Mouse (Mus musculus) heart, postnatal 0 days (tissue): Measurements from ENCODE around the gene Slc2a8. TPM values are rescaled to one million over a fixed set of nuclear protein-coding genes. Genes with fewer than 3 reads are reported as not detected.

Source experiments
- ATAC-seq: fragments of 200-750 bp; cut with Nextera tagmentation; 2 replicates; pipeline ENCODE4 v1.8.0; 2017; ENCODE audit warnings: low read depth, moderate number of reproducible peaks, moderate library complexity; ENCODE audit not compliant: insufficient read depth
- DNase-seq: peaks from one replicate; pipeline ENCODE4 v3.0.0-alpha.2; 2016; ENCODE audit warnings: low spot score
- H3K27ac ChIP-seq: fragments of 300-500 bp; sonication (generic); 2 replicates; pipeline ENCODE4 v1.5.1; 2014; ENCODE audit warnings: low read depth, mild to moderate bottlenecking
- H3K27me3 ChIP-seq: fragments of 300-500 bp; sonication (generic); 2 replicates; pipeline ENCODE4 v1.6.1; 2014; ENCODE audit warnings: low read length, mixed read lengths; ENCODE audit not compliant: control insufficient read depth, insufficient read depth
- H3K36me3 ChIP-seq: fragments of 300-500 bp; sonication (generic); replicated peaks from 2 replicates; pipeline ENCODE4 v1.6.1; 2014; ENCODE audit warnings: low read length, mixed read lengths; ENCODE audit not compliant: control insufficient read depth, insufficient read depth
- H3K4me1 ChIP-seq: fragments of 300-500 bp; sonication (generic); 2 replicates; pipeline ENCODE4 v1.6.1; 2014; ENCODE audit warnings: antibody characterized with exemption; ENCODE audit not compliant: control insufficient read depth, insufficient read depth
- H3K4me2 ChIP-seq: fragments of 300-500 bp; sonication (generic); 2 replicates; pipeline ENCODE4 v1.6.1; 2014; ENCODE audit warnings: low read depth, mild to moderate bottlenecking, low read length, moderate library complexity
- H3K4me3 ChIP-seq: fragments of 300-500 bp; sonication (generic); 2 replicates; pipeline ENCODE4 v1.5.1; 2014; ENCODE audit warnings: low read depth, low read length
- H3K9ac ChIP-seq: fragments of 300-500 bp; sonication (generic); replicated peaks from 2 replicates; pipeline ENCODE4 v1.6.1; 2014; ENCODE audit warnings: low read depth, low read length, mixed read lengths
- H3K9me3 ChIP-seq: fragments of 300-500 bp; sonication (generic); replicated peaks from 2 replicates; pipeline ENCODE4 v1.6.1; 2016; ENCODE audit warnings: low read length; ENCODE audit not compliant: control insufficient read depth
- CTCF ChIP-seq: IDR thresholded peaks from 2 replicates; pipeline ENCODE4 v1.5.1; 2016; ENCODE audit warnings: antibody characterized with exemption, control low read depth, low read depth
- EP300 ChIP-seq: IDR thresholded peaks from 2 replicates; pipeline ENCODE4 v1.6.1; 2016; ENCODE audit warnings: antibody characterized with exemption, low read depth
- WGBS: fragments of 180-500 bp; shearing (Covaris S2); extraction: QIAGEN DNeasy Blood & Tissue Kit; methylation state at CpG from one replicate; pipeline ENCODE4 v1.1.7; 2014; 5-methylcytosine and 5-hydroxymethylcytosine counted together
- polyA plus RNA-seq: library from polyadenylated mRNA; unstranded; fragments of >200 nt; fragmentation: Nextera tagmentation; extraction: Ambion mirVana; gene quantifications from 2 replicates; pipeline ENCODE4 v1.2.1, GENCODE M21; 2015
- total RNA-seq: library from RNA; depleted of rRNA; stranded (reverse); fragments of >200 nt; gene quantifications from 2 replicates; pipeline ENCODE4 v1.2.3, GENCODE M21; 2014; ENCODE audit warnings: low replicate concordance; rRNA removed

Slc2a8 gene
- total and polyA plus RNA-seq, 2 experiments from 2014 or later: 24.7 to 42.1 TPM

DNA sequence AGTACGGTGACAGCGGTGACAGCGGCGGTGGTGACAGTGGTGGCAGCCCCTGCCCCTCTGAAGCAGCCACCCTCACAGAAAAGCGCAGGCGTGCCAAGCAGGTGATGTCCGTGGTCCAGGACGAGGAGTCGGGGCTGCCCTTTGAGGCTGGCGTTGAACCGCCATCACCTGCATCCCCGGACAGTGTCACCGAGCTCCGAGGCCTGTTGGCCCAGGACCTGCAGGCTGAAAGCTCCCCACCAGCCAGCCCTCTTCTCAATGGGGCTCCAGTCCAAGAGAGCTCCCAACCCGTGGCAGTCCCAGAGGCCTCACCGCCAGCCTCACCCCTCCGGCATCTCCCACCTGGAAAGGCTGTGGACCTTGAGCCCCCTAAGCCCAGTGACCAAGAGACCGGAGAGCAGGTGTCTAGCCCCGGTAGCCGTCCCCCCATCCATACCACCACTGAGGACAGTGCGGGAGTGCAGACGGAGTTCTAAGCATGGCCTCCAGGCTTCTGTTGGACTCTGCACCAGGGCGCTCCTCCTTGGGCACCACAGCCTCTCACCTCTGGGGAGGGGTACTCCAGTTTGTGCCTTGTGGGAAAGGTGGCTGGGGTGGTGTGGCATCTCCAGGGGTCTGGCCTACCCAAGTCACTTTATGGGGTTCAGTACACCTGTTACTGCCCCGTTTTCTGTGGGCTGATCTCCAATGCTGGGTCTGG, 58.2 kb downstream of the Slc2a8 start:
- no peak overlapping the region for H3K9ac ChIP-seq
- H3K27me3 ChIP-seq: no peaks in the 10 kb centered on the region
- TF ChIP-seq EP300 (no peak), CTCF (no peak)
- H3K27ac ChIP-seq: no peak overlapping the region
- no peaks in the 10 kb centered on the region for H3K4me1 ChIP-seq
- H3K36me3 ChIP-seq: peaks cover 73% of the 10 kb centered on the region
- ATAC-seq (no peak), DNase-seq (no peak)
- WGBS: 88% methylated on average over 24 of the region's 24 CpGs
- no peak overlapping the region for H3K4me3 ChIP-seq
- no peaks in the 10 kb centered on the region for H3K9me3 ChIP-seq
- no peak overlapping the region for H3K4me2 ChIP-seq

Other genes starting within 250 kb of the Slc2a8 start
- gene 6330409D20Rik, start 241.1 kb downstream of the Slc2a8 start, total RNA-seq: not detected in 2 replicates
- 0.15 TPM in 1 of 2 replicates, not detected in the other for gene 6330409D20Rik, start 241.1 kb downstream of the Slc2a8 start, polyA plus RNA-seq
- gene Tor2a, start 224.8 kb downstream of the Slc2a8 start, total RNA-seq: 34.6 and 65.3 TPM in 2 replicates
- gene Tor2a, start 224.8 kb downstream of the Slc2a8 start, polyA plus RNA-seq: 27.5 and 28.5 TPM in 2 replicates
- 1.9 TPM in 1 of 2 replicates, not detected in the other for gene Ttc16, start 206.4 kb downstream of the Slc2a8 start, total RNA-seq
- 0.08 and 0.21 TPM in 2 replicates for gene Ttc16, start 206.4 kb downstream of the Slc2a8 start, polyA plus RNA-seq
- 4.8 and 5.3 TPM in 2 replicates for gene Ptrh1, start 206.3 kb downstream of the Slc2a8 start, total RNA-seq
- 2.6 and 2.9 TPM in 2 replicates for gene Ptrh1, start 206.3 kb downstream of the Slc2a8 start, polyA plus RNA-seq
- not detected in 2 replicates for gene Cfap157, start 197.7 kb downstream of the Slc2a8 start, total RNA-seq
- 0.22 and 0.56 TPM in 2 replicates for gene Cfap157, start 197.7 kb downstream of the Slc2a8 start, polyA plus RNA-seq
- 12.6 and 46.0 TPM in 2 replicates for gene Stxbp1, start 134.8 kb downstream of the Slc2a8 start, total RNA-seq
- gene Stxbp1, start 134.8 kb downstream of the Slc2a8 start, polyA plus RNA-seq: 20.9 and 23.5 TPM in 2 replicates
- gene Fam129b, start 106.0 kb downstream of the Slc2a8 start, total RNA-seq: 59.6 and 60.1 TPM in 2 replicates
- 25.2 and 25.3 TPM in 2 replicates for gene Fam129b, start 106.0 kb downstream of the Slc2a8 start, polyA plus RNA-seq
- 242 and 255 TPM in 2 replicates for gene Rpl12, start 20.5 kb downstream of the Slc2a8 start, total RNA-seq
- 76.9 and 80.1 TPM in 2 replicates for gene Rpl12, start 20.5 kb downstream of the Slc2a8 start, polyA plus RNA-seq
- gene Lrsam1, start 20.5 kb downstream of the Slc2a8 start, total RNA-seq: 5.9 and 12.0 TPM in 2 replicates
- 5.4 and 5.6 TPM in 2 replicates for gene Lrsam1, start 20.5 kb downstream of the Slc2a8 start, polyA plus RNA-seq
- 4.0 and 6.3 TPM in 2 replicates for gene Garnl3, start 149.6 kb upstream of the Slc2a8 start, total RNA-seq
- gene Garnl3, start 149.6 kb upstream of the Slc2a8 start, polyA plus RNA-seq: 6.1 TPM in 2 replicates
- 124 and 149 TPM in 2 replicates for gene Angptl2, start 234.0 kb upstream of the Slc2a8 start, total RNA-seq
- gene Angptl2, start 234.0 kb upstream of the Slc2a8 start, polyA plus RNA-seq: 58.0 and 66.5 TPM in 2 replicates